Mouse (Mus musculus) ES-E14 (cell line): Measurements from ENCODE around the gene Ppt2.

Experiments
- MAFK ChIP-seq: IDR thresholded peaks from 2 replicates; pipeline ENCODE4 v1.6.1; 2014; ENCODE audit warnings: mild to moderate bottlenecking, low read depth, low read length, inconsistent platforms; ENCODE audit not compliant: insufficient read depth
- ZC3H11A ChIP-seq: IDR thresholded peaks from 2 replicates; pipeline ENCODE4 v1.6.1; 2012; ENCODE audit warnings: low read depth, mild to moderate bottlenecking, inconsistent platforms, low read length, borderline replicate concordance

DNA sequence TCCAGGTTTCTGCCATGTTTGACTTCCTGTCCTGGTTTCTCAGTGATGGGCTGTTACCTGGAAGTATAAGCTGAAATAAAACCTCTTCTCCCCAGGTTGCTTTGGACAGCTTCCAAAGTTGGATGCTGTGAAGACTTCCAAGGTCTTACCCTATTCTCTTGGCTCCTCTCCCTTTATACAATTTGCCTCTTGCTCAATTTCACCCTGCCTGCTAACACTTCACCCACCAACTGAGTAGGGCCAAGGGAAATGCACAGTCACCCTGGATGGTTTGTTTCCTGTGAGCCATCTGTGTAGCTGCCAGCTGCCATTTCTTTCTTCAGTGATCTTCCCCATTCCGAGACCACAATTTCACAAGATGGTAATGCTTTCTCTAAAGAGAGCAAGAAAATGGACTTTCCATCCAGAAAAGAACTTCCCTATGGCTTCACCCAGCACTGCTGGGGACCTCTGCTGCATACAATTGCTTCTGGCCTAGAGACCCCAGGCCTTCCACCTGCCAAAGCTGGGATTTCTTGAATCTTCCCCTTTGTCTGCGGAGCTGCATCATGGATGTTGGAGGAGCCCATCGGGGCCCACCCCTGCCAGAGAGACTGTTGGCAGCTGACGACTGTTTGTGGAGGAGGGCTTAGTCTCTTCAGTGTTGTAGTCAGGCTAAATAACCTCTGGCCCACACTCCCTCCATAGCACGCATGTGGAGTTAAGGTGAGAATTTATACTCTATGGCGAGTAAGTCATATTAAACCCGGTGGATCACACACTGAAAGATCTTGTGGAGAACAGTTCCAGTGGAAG lies 11.3 kb upstream of the Ppt2 start:
- TF ChIP-seq MAFK, result no peak
- TF ChIP-seq ZC3H11A, result no peak
